Mouse (Mus musculus) kidney, embryonic 14.5 days (tissue): ENCODE results near the gene Pelp1. TPM values are rescaled to one million over a fixed set of nuclear protein-coding genes. Genes with fewer than 3 reads are reported as not detected.
A peak's percentile ranks its signal among the peaks of the same experiment; 100 is the strongest.
"Not testable (repeated sequence)": the region's sequence is repeated elsewhere in the genome, so short reads cannot be mapped to it uniquely, and the experiment has no call there.

ENCODE experiments used
- ATAC-seq: fragments of 200-750 bp; cut with Nextera tagmentation; 2 replicates; pipeline ENCODE4 v1.8.0; 2017; ENCODE audit warnings: moderate number of reproducible peaks, mild to moderate bottlenecking, moderate TSS enrichment, moderate library complexity; ENCODE audit not compliant: low FRiP score, low TSS enrichment
- H3K27ac ChIP-seq: fragments of 300-500 bp; sonication (generic); 2 replicates; pipeline ENCODE4 v1.5.1; 2014; ENCODE audit warnings: low read depth, mild to moderate bottlenecking, low read length, moderate library complexity, mixed read lengths
- H3K27me3 ChIP-seq: fragments of 300-500 bp; sonication (generic); 2 replicates; pipeline ENCODE4 v1.6.1; 2014; ENCODE audit warnings: mild to moderate bottlenecking, low read length; ENCODE audit not compliant: control insufficient read depth, insufficient read depth
- H3K36me3 ChIP-seq: fragments of 300-500 bp; sonication (generic); 2 replicates; pipeline ENCODE4 v1.6.1; 2014; ENCODE audit warnings: low read length, mixed read lengths; ENCODE audit not compliant: control insufficient read depth, insufficient read depth
- H3K4me1 ChIP-seq: fragments of 300-500 bp; sonication (generic); 2 replicates; pipeline ENCODE4 v1.6.1; 2014; ENCODE audit warnings: low read length, mixed read lengths; ENCODE audit not compliant: control insufficient read depth, insufficient read depth
- H3K4me2 ChIP-seq: fragments of 300-500 bp; sonication (generic); replicated peaks from 2 replicates; pipeline ENCODE4 v1.6.1; 2014; ENCODE audit warnings: low read depth, mild to moderate bottlenecking, low read length
- H3K4me3 ChIP-seq: fragments of 300-500 bp; sonication (generic); 2 replicates; pipeline ENCODE4 v1.5.1; 2014; ENCODE audit warnings: mild to moderate bottlenecking, low read length
- H3K9ac ChIP-seq: fragments of 300-500 bp; sonication (generic); 2 replicates; pipeline ENCODE4 v1.6.1; 2014; ENCODE audit warnings: low read depth, mild to moderate bottlenecking, low read length, moderate library complexity
- H3K9me3 ChIP-seq: fragments of 300-500 bp; sonication (generic); 2 replicates; pipeline ENCODE4 v1.6.1; 2016; ENCODE audit warnings: low read length; ENCODE audit not compliant: control insufficient read depth
- WGBS: fragments of 180-500 bp; shearing (Covaris S2); extraction: QIAGEN DNeasy Blood & Tissue Kit; methylation state at CpG from one replicate; pipeline ENCODE4 v1.1.7; 2014; 5-methylcytosine and 5-hydroxymethylcytosine counted together
- microRNA-seq: library from miRNA; unstranded; fragments of <30 nt; microRNA quantifications from one replicate; pipeline ENCODE4, GENCODE M21; 2016
- polyA plus RNA-seq: library from polyadenylated mRNA; unstranded; fragments of >200 nt; fragmentation: Nextera tagmentation; extraction: Ambion mirVana; gene quantifications from 2 replicates; pipeline ENCODE4 v1.2.1, GENCODE M21; 2014

Gene Pelp1
- polyA plus RNA-seq, 1 experiment from 2014 or later: 39.0 TPM

GRCm38 (mm10) chr11:70368626-70369025, 41.2 kb downstream of the Pelp1 start:
- not testable (repeated sequence) for ATAC-seq, H3K4me2 ChIP-seq, H3K9ac ChIP-seq, H3K27me3 ChIP-seq, H3K9me3 ChIP-seq, H3K4me3 ChIP-seq, H3K27ac ChIP-seq, H3K4me1 ChIP-seq, H3K36me3 ChIP-seq
- WGBS: 72% methylated on average over 2 of the region's 2 CpGs

GRCm38 (mm10) chr11:70367701-70368100, 42.1 kb downstream of the Pelp1 start:
- H3K9me3 ChIP-seq, H3K4me1 ChIP-seq, ATAC-seq, H3K4me3 ChIP-seq, H3K27ac ChIP-seq, H3K36me3 ChIP-seq, H3K9ac ChIP-seq, H3K27me3 ChIP-seq, H3K4me2 ChIP-seq: not testable (repeated sequence)
- WGBS: 83% methylated on average over 6 of the region's 6 CpGs

GRCm38 (mm10) chr11:70351868-70352267, 58.0 kb downstream of the Pelp1 start, which contains the start of gene Alox15:
Gene Alox15 (minus strand): TSS chr11:70352031.
- ATAC-seq: no peak
- under 1% methylated on average over 19 of the region's 19 CpGs for WGBS

GRCm38 (mm10) chr11:70348630-70349029, 61.2 kb downstream of the Pelp1 start:
- no peak overlapping the region for H3K9ac ChIP-seq
- no peak overlapping the region for H3K4me3 ChIP-seq
- no peaks in the 10 kb centered on the region for H3K36me3 ChIP-seq
- WGBS: 74% methylated on average over 9 of the region's 9 CpGs
- no peak overlapping the region for H3K27ac ChIP-seq
- H3K9me3 ChIP-seq: no peaks in the 10 kb centered on the region
- H3K4me1 ChIP-seq: peaks cover 3% of the 10 kb centered on the region; the same call in 1 of the 2 replicates
- H3K4me2 ChIP-seq: no peak overlapping the region
- ATAC-seq: no peak
- peaks cover 14% of the 10 kb centered on the region for H3K27me3 ChIP-seq

More at GRCm38 (mm10) chr11:70351868-70352267, 58.0 kb downstream of the Pelp1 start, which contains the start of gene Alox15:
- H3K9ac ChIP-seq: 0 out of 2 replicates have a peak within 1 kb of the TSS, but pooled peaks have one; percentile 18
- H3K36me3 ChIP-seq: no peaks in the 10 kb centered on the region
- peaks cover 14% of the 10 kb centered on the region for H3K27me3 ChIP-seq
- no peaks in the 10 kb centered on the region for H3K9me3 ChIP-seq
- peak within 1 kb of the TSS; percentile 38 for H3K4me3 ChIP-seq
- H3K4me2 ChIP-seq: peak within 1 kb of the TSS; percentile 58
- H3K4me1 ChIP-seq: peaks cover 3% of the 10 kb centered on the region; the same call in 1 of the 2 replicates
- H3K27ac ChIP-seq: no peak within 1 kb of the TSS

- Histone ChIP-seq H3K4me2 (no peak overlapping the region), H3K36me3 (no peaks in the 10 kb centered on the region), H3K9ac (no peak overlapping the region), H3K27ac (no peak overlapping the region), H3K4me1 (peaks cover 3% of the 10 kb centered on the region; the same call in 1 of the 2 replicates), H3K27me3 (peaks cover 14% of the 10 kb centered on the region), H3K9me3 (no peaks in the 10 kb centered on the region), H3K4me3 (no peak overlapping the region)
- ATAC-seq: no peak
- 84% methylated on average over 10 of the region's 10 CpGs for WGBS
These were observed 62.0 kb downstream of the Pelp1 start for GRCm38 (mm10) chr11:70347861-70348260.

- no peak overlapping the region for H3K4me3 ChIP-seq
- H3K4me2 ChIP-seq: no peak overlapping the region
- H3K9me3 ChIP-seq: no peaks in the 10 kb centered on the region
- H3K36me3 ChIP-seq: no peaks in the 10 kb centered on the region
- ATAC-seq: no peak
- H3K4me1 ChIP-seq: no peaks in the 10 kb centered on the region
- H3K27me3 ChIP-seq: peaks cover 3% of the 10 kb centered on the region; the same call in 1 of the 2 replicates
- H3K9ac ChIP-seq: no peak overlapping the region
- no peak overlapping the region for H3K27ac ChIP-seq
- 90% methylated on average over 8 of the region's 8 CpGs for WGBS
These were observed 64.3 kb downstream of the Pelp1 start for GRCm38 (mm10) chr11:70345546-70345945.

- Histone ChIP-seq H3K36me3 (no peaks in the 10 kb centered on the region), H3K9me3 (no peaks in the 10 kb centered on the region), H3K4me1 (no peaks in the 10 kb centered on the region), H3K4me2 (no peak overlapping the region), H3K9ac (no peak overlapping the region), H3K27ac (no peak overlapping the region), H3K4me3 (no peak overlapping the region), H3K27me3 (no peaks in the 10 kb centered on the region)
- no peak for ATAC-seq
- WGBS: 76% methylated on average over 10 of the region's 10 CpGs
These were observed 64.8 kb downstream of the Pelp1 start for GRCm38 (mm10) chr11:70345061-70345460.

Small RNA genes lying within 50 kb of the gene (microRNA-seq; reads per million reads assigned to microRNA genes)
- not detected for gene Mir7115

Other genes with a start within 250 kb of the Pelp1 start
- 3.0 and 3.5 TPM in 2 replicates for gene Slc16a11, start 197.3 kb downstream of the Pelp1 start, polyA plus RNA-seq
- gene Slc16a13, start 189.0 kb downstream of the Pelp1 start, polyA plus RNA-seq: 8.4 and 14.2 TPM in 2 replicates
- gene Bcl6b, start 180.2 kb downstream of the Pelp1 start, polyA plus RNA-seq: 19.2 and 20.0 TPM in 2 replicates
- 180 and 243 TPM in 2 replicates for gene 0610010K14Rik, start 172.1 kb downstream of the Pelp1 start, polyA plus RNA-seq
- gene Gm21988, start 170.2 kb downstream of the Pelp1 start, polyA plus RNA-seq: 7.8 and 10.5 TPM in 2 replicates
- 149 and 173 TPM in 2 replicates for gene Rnasek, start 170.2 kb downstream of the Pelp1 start, polyA plus RNA-seq
- gene Alox12, start 154.7 kb downstream of the Pelp1 start, polyA plus RNA-seq: 3.3 and 3.6 TPM in 2 replicates
- gene Alox12e, start 87.4 kb downstream of the Pelp1 start, polyA plus RNA-seq: not detected in 2 replicates
- gene Alox15, start 58.0 kb downstream of the Pelp1 start, polyA plus RNA-seq: 0.69 and 1.5 TPM in 2 replicates
- gene Arrb2, start 22.6 kb upstream of the Pelp1 start, polyA plus RNA-seq: 11.0 and 23.3 TPM in 2 replicates
- 48.7 and 50.0 TPM in 2 replicates for gene Med11, start 41.9 kb upstream of the Pelp1 start, polyA plus RNA-seq
- gene Zmynd15, start 49.4 kb upstream of the Pelp1 start, polyA plus RNA-seq: 0.33 and 0.88 TPM in 2 replicates
- gene Cxcl16, start 50.0 kb upstream of the Pelp1 start, polyA plus RNA-seq: 5.2 and 6.0 TPM in 2 replicates
- 0.31 and 0.91 TPM in 2 replicates for gene Tm4sf5, start 95.2 kb upstream of the Pelp1 start, polyA plus RNA-seq
- 0.41 and 0.57 TPM in 2 replicates for gene Vmo1, start 104.6 kb upstream of the Pelp1 start, polyA plus RNA-seq
- gene Gltpd2, start 109.2 kb upstream of the Pelp1 start, polyA plus RNA-seq: 0.31 and 0.34 TPM in 2 replicates
- 823 and 914 TPM in 2 replicates for gene Psmb6, start 115.3 kb upstream of the Pelp1 start, polyA plus RNA-seq
- gene Gm40193, start 122.9 kb upstream of the Pelp1 start, polyA plus RNA-seq: not detected in 2 replicates
- 3.7 and 5.9 TPM in 2 replicates for gene Pld2, start 130.0 kb upstream of the Pelp1 start, polyA plus RNA-seq
- gene Mink1, start 152.8 kb upstream of the Pelp1 start, polyA plus RNA-seq: 14.7 and 21.0 TPM in 2 replicates
- gene 4930544D05Rik, start 205.8 kb upstream of the Pelp1 start, polyA plus RNA-seq: not detected in 2 replicates
- not detected in 2 replicates for gene Chrne, start 209.2 kb upstream of the Pelp1 start, polyA plus RNA-seq
- 0.29 and 0.35 TPM in 2 replicates for gene Gp1ba, start 229.1 kb upstream of the Pelp1 start, polyA plus RNA-seq
- 83.0 and 109 TPM in 2 replicates for gene Rnf167, start 237.2 kb upstream of the Pelp1 start, polyA plus RNA-seq
- 153 and 171 TPM in 2 replicates for gene Slc25a11, start 237.4 kb upstream of the Pelp1 start, polyA plus RNA-seq
- 1,900 and 2,186 TPM in 2 replicates for gene Pfn1, start 244.6 kb upstream of the Pelp1 start, polyA plus RNA-seq
- 22.4 and 26.8 TPM in 2 replicates for gene Eno3, start 247.2 kb upstream of the Pelp1 start, polyA plus RNA-seq